Mouse (Mus musculus): ENCODE measurements at regions not wholly inside any gene's neighbourhood (a gene's known extent, or its start where the extent isn't known, plus 50 kb on each side); places are given as distances from the start of the nearest gene placed in this dataset.

DNA sequence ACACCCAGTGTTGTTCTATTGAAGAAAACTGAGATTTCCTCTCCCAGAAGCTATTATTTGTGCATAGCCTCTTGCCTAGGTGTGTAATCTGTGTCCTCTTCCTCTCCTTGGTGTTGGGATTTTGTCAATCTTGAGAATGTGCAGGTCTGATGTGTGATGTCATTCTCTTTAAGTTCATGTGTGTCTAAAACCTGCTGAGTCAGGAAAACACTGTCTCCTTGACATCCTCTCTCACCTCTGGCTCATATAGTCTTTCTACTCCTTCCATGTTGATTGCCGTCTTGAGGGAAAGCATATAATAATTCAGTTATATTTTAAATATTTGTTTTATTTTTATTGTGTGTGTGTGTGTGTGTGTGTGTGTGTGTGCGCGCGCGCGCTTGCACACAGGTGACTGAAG lies 84.6 kb upstream of the Plxna4 start:
- H3K4me1 ChIP-seq (ENCODE audit: control insufficient read depth in 1 of 2, insufficient read depth in 2 of 2): no peaks in the 10 kb centered on the region
- H3K27ac ChIP-seq (ENCODE audit: insufficient read depth, low read depth): no peak overlapping the region
- H3K36me3 ChIP-seq (replicated peaks in 1 of 2; ENCODE audit: control insufficient read depth in 1 of 2, insufficient read depth in 1 of 2, low read length in 1 of 2): no peaks in the 10 kb centered on the region
- H3K27me3 ChIP-seq (replicated peaks): peaks cover 79% of the 10 kb centered on the region
- no peaks in the 10 kb centered on the region for H3K79me2 ChIP-seq (replicated peaks; ENCODE audit: control insufficient read depth, extremely low read depth, insufficient read depth, poor library complexity, severe bottlenecking)
- in situ Hi-C loops (cut with MboI; ENCODE audit: low pct_ligation_motif_present, low pct_unique_long_range_greater_than_20kb, low sequenced_read_pairs) (no loop called here), dilution Hi-C loops (cut with MboI; ENCODE audit: extremely low pct_ligation_motif_present, extremely low pct_unique_long_range_greater_than_20kb, low sequenced_read_pairs) (no loop called here)
- no peak for DNase-seq (ENCODE audit: extremely low read depth)
- no peak overlapping the region for H3K4me3 ChIP-seq (replicated peaks in 1 of 3; ENCODE audit: low read depth in 2 of 3, low read length in 2 of 3, poor library complexity in 1 of 3)
- H3K9ac ChIP-seq (ENCODE audit: insufficient read depth, low read depth): no peak overlapping the region
- TF ChIP-seq NRF1 (IDR thresholded peaks at IDR 0.05; ENCODE audit: low read depth, low read length) (no peak), MXI1 (IDR thresholded peaks at IDR 0.05; ENCODE audit: low read depth, low read length) (no peak), HCFC1 (IDR thresholded peaks at IDR 0.05; ENCODE audit: low read depth, low read length) (no peak), NELFE (IDR thresholded peaks at IDR 0.05; ENCODE audit: low read depth, low read length) (no peak), MAFK (IDR thresholded peaks at IDR 0.05; ENCODE audit: insufficient replicate concordance, low read length) (peak; percentile 65; the same call in 1 of the 2 replicates)
- H3K4me2 ChIP-seq (ENCODE audit: insufficient read depth, low read depth, poor library complexity, severe bottlenecking): no peak overlapping the region
- H3K9me3 ChIP-seq (replicated peaks; ENCODE audit: low read length): no peaks in the 10 kb centered on the region

GRCm38 (mm10) chr6:32659743-32660142 lies 71.8 kb upstream of the Plxna4 start:
- no peak overlapping the region for H3K4me3 ChIP-seq (replicated peaks in 1 of 3; ENCODE audit: low read depth in 2 of 3, low read length in 2 of 3, poor library complexity in 1 of 3)
- in situ Hi-C loops (cut with MboI; ENCODE audit: low pct_ligation_motif_present, low pct_unique_long_range_greater_than_20kb, low sequenced_read_pairs): no loop called here
- DNase-seq (ENCODE audit: extremely low read depth): no peak
- H3K4me1 ChIP-seq (ENCODE audit: control insufficient read depth in 1 of 2, insufficient read depth in 2 of 2): no peaks in the 10 kb centered on the region
- H3K9ac ChIP-seq (ENCODE audit: insufficient read depth, low read depth): no peak overlapping the region
- peaks cover 7% of the 10 kb centered on the region for H3K9me3 ChIP-seq (replicated peaks; ENCODE audit: low read length)
- peaks cover 55% of the 10 kb centered on the region for H3K27me3 ChIP-seq (replicated peaks)
- no peaks in the 10 kb centered on the region for H3K36me3 ChIP-seq (replicated peaks in 1 of 2; ENCODE audit: control insufficient read depth in 1 of 2, insufficient read depth in 1 of 2, low read length in 1 of 2)
- H3K27ac ChIP-seq (ENCODE audit: insufficient read depth, low read depth): no peak overlapping the region
- no peak for TF ChIP-seq USF1 (IDR thresholded peaks at IDR 0.05; ENCODE audit: low read depth, low read length)
- TF ChIP-seq CHD1 (IDR thresholded peaks at IDR 0.05; ENCODE audit: low read depth, low read length): no peak
- no peak for TF ChIP-seq MXI1 (IDR thresholded peaks at IDR 0.05; ENCODE audit: low read depth, low read length)
- no peak for TF ChIP-seq MAX (IDR thresholded peaks at IDR 0.05; ENCODE audit: low read length)
- no peak for TF ChIP-seq ZNF384 (IDR thresholded peaks at IDR 0.05; ENCODE audit: low read depth, low read length)
- no peak for TF ChIP-seq CTCF (conservative IDR thresholded peaks at IDR 0.05 in 1 of 2, IDR thresholded peaks at IDR 0.05 in 1 of 2; ENCODE audit: low read depth in 2 of 2, low read length in 2 of 2)
- no peak for TF ChIP-seq HCFC1 (IDR thresholded peaks at IDR 0.05; ENCODE audit: low read depth, low read length)
- no peak for TF ChIP-seq MEF2A (IDR thresholded peaks at IDR 0.05; ENCODE audit: borderline replicate concordance, low read depth, low read length)
- H3K4me2 ChIP-seq (ENCODE audit: insufficient read depth, low read depth, poor library complexity, severe bottlenecking): no peak overlapping the region
- no peaks in the 10 kb centered on the region for H3K79me2 ChIP-seq (replicated peaks; ENCODE audit: control insufficient read depth, extremely low read depth, insufficient read depth, poor library complexity, severe bottlenecking)
- dilution Hi-C loops (cut with MboI; ENCODE audit: extremely low pct_ligation_motif_present, extremely low pct_unique_long_range_greater_than_20kb, low sequenced_read_pairs): no loop called here

DNA sequence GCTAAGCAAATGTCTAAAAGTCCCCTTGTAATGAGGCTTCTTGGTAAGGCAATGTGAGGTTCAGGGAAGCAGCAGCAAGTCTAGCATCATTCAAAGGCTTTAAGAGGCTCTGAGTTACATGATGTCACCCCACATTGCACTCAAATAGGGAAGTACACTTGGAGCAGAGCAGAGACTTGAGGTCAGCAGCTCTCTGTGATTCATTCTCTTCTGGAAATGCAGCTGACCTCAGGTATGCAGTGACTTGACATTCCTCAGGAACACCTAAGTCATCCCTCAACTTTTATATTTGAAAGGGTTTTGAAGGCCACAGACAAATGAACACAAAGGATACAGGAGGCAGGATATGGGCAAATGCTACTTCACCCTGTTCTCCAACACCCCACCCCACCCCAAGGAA lies 69.4 kb upstream of the Plxna4 start:
- Histone ChIP-seq H3K4me3 (replicated peaks in 1 of 3; ENCODE audit: low read depth in 2 of 3, low read length in 2 of 3, poor library complexity in 1 of 3) (no peak overlapping the region), H3K79me2 (replicated peaks; ENCODE audit: control insufficient read depth, extremely low read depth, insufficient read depth, poor library complexity, severe bottlenecking) (no peaks in the 10 kb centered on the region), H3K27me3 (replicated peaks) (peaks cover 47% of the 10 kb centered on the region), H3K4me1 (ENCODE audit: control insufficient read depth in 1 of 2, insufficient read depth in 2 of 2) (no peaks in the 10 kb centered on the region), H3K27ac (ENCODE audit: insufficient read depth, low read depth) (no peak overlapping the region), H3K9me3 (replicated peaks; ENCODE audit: low read length) (peaks cover 9% of the 10 kb centered on the region), H3K36me3 (replicated peaks in 1 of 2; ENCODE audit: control insufficient read depth in 1 of 2, insufficient read depth in 1 of 2, low read length in 1 of 2) (no peaks in the 10 kb centered on the region), H3K4me2 (ENCODE audit: insufficient read depth, low read depth, poor library complexity, severe bottlenecking) (no peak overlapping the region), H3K9ac (ENCODE audit: insufficient read depth, low read depth) (no peak overlapping the region)
- TF ChIP-seq IRF4 (IDR thresholded peaks at IDR 0.05; ENCODE audit: low read depth, low read length) (no peak), MAX (IDR thresholded peaks at IDR 0.05; ENCODE audit: low read length) (no peak), USF1 (IDR thresholded peaks at IDR 0.05; ENCODE audit: low read depth, low read length) (no peak), NELFE (IDR thresholded peaks at IDR 0.05; ENCODE audit: low read depth, low read length) (no peak), USF2 (conservative IDR thresholded peaks at IDR 0.05; ENCODE audit: low read depth, low read length) (no peak), ZKSCAN1 (IDR thresholded peaks at IDR 0.05; ENCODE audit: borderline replicate concordance, low read depth, low read length) (no peak), RAD21 (IDR thresholded peaks at IDR 0.05; ENCODE audit: low read depth, low read length) (no peak)
- dilution Hi-C loops (cut with MboI; ENCODE audit: extremely low pct_ligation_motif_present, extremely low pct_unique_long_range_greater_than_20kb, low sequenced_read_pairs) (no loop called here), in situ Hi-C loops (cut with MboI; ENCODE audit: low pct_ligation_motif_present, low pct_unique_long_range_greater_than_20kb, low sequenced_read_pairs) (no loop called here)
- DNase-seq (ENCODE audit: extremely low read depth): no peak
